Mouse (Mus musculus): Measurements from ENCODE around the gene Blmh.

Blmh gene

GRCm38 (mm10) chr11:76924759-76925236 lies at the start of gene Blmh:
TSS of gene Blmh (plus strand) at chr11:76924809.
- no peak for DNase-seq

GRCm38 (mm10) chr11:76879816-76880215 lies 44.8 kb upstream of the Blmh start:
- DNase-seq: no peak

GRCm38 (mm10) chr11:76884451-76884850 lies 40.2 kb upstream of the Blmh start:
- no peak for DNase-seq

GRCm38 (mm10) chr11:76889339-76890164 lies 35.1 kb upstream of the Blmh start:
- DNase-seq: no peak

- DNase-seq: no peak
These were observed 33.4 kb upstream of the Blmh start for GRCm38 (mm10) chr11:76891171-76891570.

- DNase-seq: no peak
These were observed 32.8 kb upstream of the Blmh start for GRCm38 (mm10) chr11:76891738-76892349.

GRCm38 (mm10) chr11:76892972-76893371 lies 31.6 kb upstream of the Blmh start:
- no peak for DNase-seq

- DNase-seq: no peak
These were observed 31.0 kb upstream of the Blmh start for GRCm38 (mm10) chr11:76893570-76893969.

- peak; percentile 17 for DNase-seq
These were observed 30.4 kb upstream of the Blmh start for GRCm38 (mm10) chr11:76894240-76894639.

GRCm38 (mm10) chr11:76896360-76896759 lies 28.2 kb upstream of the Blmh start:
- DNase-seq: no peak

- DNase-seq: no peak
These were observed 27.5 kb upstream of the Blmh start for GRCm38 (mm10) chr11:76897126-76897525.

GRCm38 (mm10) chr11:76897871-76898270 lies 26.7 kb upstream of the Blmh start:
- no peak for DNase-seq

- DNase-seq: no peak
These were observed 25.9 kb upstream of the Blmh start for GRCm38 (mm10) chr11:76898751-76899150.

GRCm38 (mm10) chr11:76899758-76900738 lies 24.6 kb upstream of the Blmh start:
- no peak for DNase-seq

GRCm38 (mm10) chr11:76901579-76902361 lies 22.8 kb upstream of the Blmh start, which contains the start of gene Tmigd1:
TSS of gene Tmigd1 (plus strand) at chr11:76902159.
- no peak for DNase-seq

- no peak for DNase-seq
These were observed 20.3 kb upstream of the Blmh start for GRCm38 (mm10) chr11:76904340-76904739.

- DNase-seq: no peak
These were observed 16.0 kb upstream of the Blmh start for GRCm38 (mm10) chr11:76908651-76909050.

- peak; percentile 10 for DNase-seq
These were observed 13.1 kb upstream of the Blmh start for GRCm38 (mm10) chr11:76911325-76912054.

GRCm38 (mm10) chr11:76912055-76912395 lies 12.6 kb upstream of the Blmh start:
- peak; percentile 48 for DNase-seq

- DNase-seq: no peak
These were observed 10.2 kb upstream of the Blmh start for GRCm38 (mm10) chr11:76914366-76914765.

- no peak for DNase-seq
These were observed 7.9 kb upstream of the Blmh start for GRCm38 (mm10) chr11:76916539-76917229.
